Mouse (Mus musculus) megakaryocyte progenitor cell, adult 5-6 weeks (primary cell): ENCODE data around the gene Tex16. TPM values are rescaled to one million over a fixed set of nuclear protein-coding genes. Genes with fewer than 3 reads are reported as not detected.

Source experiments
- ATAC-seq: replicated peaks from 2 replicates; pipeline ENCODE4 v1.8.0; 2016; ENCODE audit warnings: mild to moderate bottlenecking, moderate TSS enrichment, inconsistent platforms; ENCODE audit not compliant: poor library complexity
- total RNA-seq, 2 experiments: library from RNA; stranded (forward) in 1 of 2; stranded (reverse) in 1 of 2; fragments of 157-497, 149-512 nt in 1 of 2; fragments of 200-1000 nt in 1 of 2; gene quantifications; 2 replicates each; pipeline versions ENCODE4 v1.2.3 to v1.2.4; 2015 to 2017

Tex16 gene
- total RNA-seq (2015) (not detected in 2 replicates), total RNA-seq (2017) (not detected in 2 replicates)

DNA sequence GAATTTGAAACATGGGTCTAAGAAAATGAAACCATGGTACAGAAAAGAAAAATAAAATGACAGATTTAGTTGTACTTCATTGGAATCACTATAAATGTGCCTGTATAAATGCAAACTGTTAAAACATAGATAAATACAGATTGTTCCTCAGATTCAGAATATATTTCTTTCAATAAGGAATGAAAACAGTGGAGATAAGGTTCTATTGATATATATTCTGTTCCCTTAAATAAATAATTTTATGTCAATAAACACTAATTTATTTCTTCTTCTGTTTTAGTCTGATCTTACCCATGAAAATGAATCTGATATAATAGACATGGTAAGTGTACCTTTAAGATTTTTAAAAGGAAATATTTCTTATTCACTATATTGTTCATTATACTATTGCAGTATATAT, at the start of gene Tex16:
Tex16 (plus strand) TSS at position 301 of the 400 bp plus-strand sequence.
- no peak for ATAC-seq

DNA sequence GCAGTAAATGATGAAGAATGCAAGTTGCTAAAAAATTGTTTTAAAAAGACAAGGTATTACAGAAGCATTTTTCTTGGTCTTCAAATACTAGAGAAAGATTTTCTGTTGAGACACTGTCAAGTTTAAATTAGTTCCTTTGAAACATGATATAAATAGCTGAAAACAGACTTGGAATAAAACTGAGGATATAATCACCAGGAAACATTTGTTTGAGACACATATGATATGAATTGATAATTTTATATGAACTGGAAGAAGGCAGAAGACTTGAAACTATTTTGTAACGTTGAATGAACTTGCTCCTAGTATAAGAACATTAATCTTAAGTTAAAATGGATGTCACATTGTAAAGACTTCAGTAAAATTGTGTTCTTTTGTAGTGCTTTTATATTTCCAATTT, 11.1 kb upstream of the Tex16 start:
- no peak for ATAC-seq

Other genes starting within 250 kb of the Tex16 start
- not detected in 2 replicates for gene Gm45194, start 119.6 kb upstream of the Tex16 start, total RNA-seq (2015)
- gene Gm45194, start 119.6 kb upstream of the Tex16 start, total RNA-seq (2017): not detected in 2 replicates
- not detected in 2 replicates for gene 4933403O08Rik, start 228.0 kb downstream of the Tex16 start, total RNA-seq (2015)
- gene 4933403O08Rik, start 228.0 kb downstream of the Tex16 start, total RNA-seq (2017): not detected in 2 replicates